Mouse (Mus musculus) midbrain, embryonic 13.5 days (tissue): ENCODE data around the gene Nrbf2. TPM values are rescaled to one million over a fixed set of nuclear protein-coding genes. Genes with fewer than 3 reads are reported as not detected.
A peak's percentile ranks its signal among the peaks of the same experiment; 100 is the strongest.

Experiments
- ATAC-seq: fragments of 200-750 bp; cut with Nextera tagmentation; 2 replicates; pipeline ENCODE4 v1.8.0; 2017; ENCODE audit warnings: mild to moderate bottlenecking, moderate TSS enrichment, moderate library complexity
- H3K27ac ChIP-seq: fragments of 300-500 bp; sonication (generic); 2 replicates; pipeline ENCODE4 v1.5.1; 2015; ENCODE audit warnings: inconsistent platforms, mild to moderate bottlenecking, moderate library complexity
- H3K27me3 ChIP-seq: fragments of 300-500 bp; sonication (generic); 2 replicates; pipeline ENCODE4 v1.6.1; 2015; ENCODE audit warnings: mild to moderate bottlenecking, inconsistent platforms
- H3K36me3 ChIP-seq: fragments of 300-500 bp; sonication (generic); 2 replicates; pipeline ENCODE4 v1.6.1; 2015; ENCODE audit warnings: mild to moderate bottlenecking, inconsistent platforms
- H3K4me1 ChIP-seq: fragments of 300-500 bp; sonication (generic); replicated peaks from 2 replicates; pipeline ENCODE4 v1.6.1; 2015; ENCODE audit warnings: inconsistent platforms
- H3K4me2 ChIP-seq: fragments of 300-500 bp; sonication (generic); replicated peaks from 2 replicates; pipeline ENCODE4 v1.6.1; 2015; ENCODE audit warnings: moderate library complexity, mild to moderate bottlenecking, inconsistent platforms
- H3K4me3 ChIP-seq: fragments of 300-500 bp; sonication (generic); replicated peaks from 2 replicates; pipeline ENCODE4 v1.5.1; 2015; ENCODE audit warnings: mild to moderate bottlenecking, inconsistent platforms
- H3K9ac ChIP-seq: fragments of 300-500 bp; sonication (generic); replicated peaks from 2 replicates; pipeline ENCODE4 v1.6.1; 2015; ENCODE audit warnings: mild to moderate bottlenecking, inconsistent platforms
- H3K9me3 ChIP-seq: fragments of 300-500 bp; sonication (generic); 2 replicates; pipeline ENCODE4 v1.6.1; 2016; ENCODE audit warnings: mild to moderate bottlenecking, inconsistent platforms
- WGBS: fragments of 180-500 bp; shearing (Covaris S2); methylation state at CpG from one replicate; pipeline ENCODE4 v1.1.7; 2015; 5-methylcytosine and 5-hydroxymethylcytosine counted together
- polyA plus RNA-seq: library from polyadenylated mRNA; unstranded; fragments of >200 nt; fragmentation: Nextera tagmentation; extraction: Ambion mirVana; gene quantifications from 2 replicates; pipeline ENCODE4 v1.2.1, GENCODE M21; 2015

Gene Nrbf2
- polyA plus RNA-seq, 1 experiment from 2014 or later, result 43.3 TPM

- H3K27me3 ChIP-seq, result 0 out of 2 replicates have a peak, but pooled peaks cover 2% of the 10 kb centered on the region
- H3K9me3 ChIP-seq, result no peaks in the 10 kb centered on the region
- H3K4me1 ChIP-seq, result no peaks in the 10 kb centered on the region
- H3K27ac ChIP-seq, result no peak overlapping the region
- peak; percentile 71 for ATAC-seq
- no peak overlapping the region for H3K4me3 ChIP-seq
- no peak overlapping the region for H3K9ac ChIP-seq
- no peaks in the 10 kb centered on the region for H3K36me3 ChIP-seq
- WGBS, result 32% methylated on average over 9 of the region's 9 CpGs
- no peak overlapping the region for H3K4me2 ChIP-seq
These were observed 26.3 kb upstream of the Nrbf2 start for GRCm38 (mm10) chr10:67311277-67311959.

GRCm38 (mm10) chr10:67309483-67310138, 24.5 kb upstream of the Nrbf2 start:
- 81% methylated on average over 7 of the region's 7 CpGs for WGBS
- Histone ChIP-seq H3K9me3 (no peaks in the 10 kb centered on the region), H3K4me1 (no peaks in the 10 kb centered on the region), H3K9ac (no peak overlapping the region), H3K4me3 (no peak overlapping the region), H3K4me2 (no peak overlapping the region), H3K36me3 (no peaks in the 10 kb centered on the region), H3K27ac (no peak overlapping the region), H3K27me3 (no peaks in the 10 kb centered on the region)
- ATAC-seq, result no peak

GRCm38 (mm10) chr10:67302340-67302739, 17.2 kb upstream of the Nrbf2 start:
- no peaks in the 10 kb centered on the region for H3K4me1 ChIP-seq
- no peak for ATAC-seq
- H3K4me3 ChIP-seq, result no peak overlapping the region
- no peaks in the 10 kb centered on the region for H3K27me3 ChIP-seq
- 69% methylated on average over 2 of the region's 2 CpGs for WGBS
- no peaks in the 10 kb centered on the region for H3K9me3 ChIP-seq
- no peak overlapping the region for H3K9ac ChIP-seq
- H3K36me3 ChIP-seq, result no peaks in the 10 kb centered on the region
- no peak overlapping the region for H3K27ac ChIP-seq
- H3K4me2 ChIP-seq, result no peak overlapping the region

GRCm38 (mm10) chr10:67301046-67301445, 15.9 kb upstream of the Nrbf2 start:
- Histone ChIP-seq H3K27me3 (no peaks in the 10 kb centered on the region), H3K4me2 (no peak overlapping the region), H3K9ac (no peak overlapping the region), H3K4me1 (no peaks in the 10 kb centered on the region), H3K27ac (no peak overlapping the region), H3K4me3 (no peak overlapping the region), H3K36me3 (no peaks in the 10 kb centered on the region), H3K9me3 (no peaks in the 10 kb centered on the region)
- WGBS, result 95% methylated on average over 6 of the region's 6 CpGs
- ATAC-seq, result no peak

GRCm38 (mm10) chr10:67299285-67299684, 14.2 kb upstream of the Nrbf2 start:
- Histone ChIP-seq H3K9me3 (no peaks in the 10 kb centered on the region), H3K4me2 (no peak overlapping the region), H3K27me3 (no peaks in the 10 kb centered on the region), H3K9ac (no peak overlapping the region), H3K36me3 (no peaks in the 10 kb centered on the region), H3K4me1 (no peaks in the 10 kb centered on the region), H3K4me3 (no peak overlapping the region), H3K27ac (no peak overlapping the region)
- 89% methylated on average over 4 of the region's 4 CpGs for WGBS
- no peak for ATAC-seq

- Histone ChIP-seq H3K4me2 (no peak overlapping the region), H3K36me3 (no peaks in the 10 kb centered on the region), H3K9ac (no peak overlapping the region), H3K27me3 (no peaks in the 10 kb centered on the region), H3K9me3 (no peaks in the 10 kb centered on the region), H3K27ac (no peak overlapping the region), H3K4me3 (no peak overlapping the region), H3K4me1 (no peaks in the 10 kb centered on the region)
- 70% methylated on average over 5 of the region's 5 CpGs for WGBS
- no peak for ATAC-seq
These were observed 13.8 kb upstream of the Nrbf2 start for GRCm38 (mm10) chr10:67298856-67299255.

- ATAC-seq, result no peak
- Histone ChIP-seq H3K4me1 (no peaks in the 10 kb centered on the region), H3K9me3 (no peaks in the 10 kb centered on the region), H3K4me3 (no peak overlapping the region), H3K4me2 (no peak overlapping the region), H3K27ac (no peak overlapping the region), H3K9ac (no peak overlapping the region), H3K36me3 (no peaks in the 10 kb centered on the region), H3K27me3 (no peaks in the 10 kb centered on the region)
- WGBS, result 95% methylated on average over 17 of the region's 17 CpGs
These were observed 12.2 kb upstream of the Nrbf2 start for GRCm38 (mm10) chr10:67297175-67297855.

- 87% methylated on average over 8 of the region's 8 CpGs for WGBS
- H3K36me3 ChIP-seq, result no peaks in the 10 kb centered on the region
- ATAC-seq, result no peak
These were observed 11.5 kb upstream of the Nrbf2 start for GRCm38 (mm10) chr10:67296482-67297152.

GRCm38 (mm10) chr10:67295938-67296466, 10.9 kb upstream of the Nrbf2 start:
- Histone ChIP-seq H3K4me2 (no peak overlapping the region), H3K9ac (no peak overlapping the region), H3K27ac (no peak overlapping the region), H3K36me3 (no peaks in the 10 kb centered on the region), H3K4me1 (no peaks in the 10 kb centered on the region), H3K9me3 (no peaks in the 10 kb centered on the region), H3K4me3 (no peak overlapping the region), H3K27me3 (no peaks in the 10 kb centered on the region)
- 77% methylated on average over 7 of the region's 7 CpGs for WGBS
- ATAC-seq, result no peak

More at GRCm38 (mm10) chr10:67296482-67297152, 11.5 kb upstream of the Nrbf2 start:
- Histone ChIP-seq H3K27me3 (no peaks in the 10 kb centered on the region), H3K4me3 (no peak overlapping the region), H3K9me3 (no peaks in the 10 kb centered on the region), H3K4me1 (no peaks in the 10 kb centered on the region), H3K9ac (no peak overlapping the region), H3K4me2 (no peak overlapping the region), H3K27ac (no peak overlapping the region)

GRCm38 (mm10) chr10:67295331-67295730, 10.2 kb upstream of the Nrbf2 start:
- no peak overlapping the region for H3K27ac ChIP-seq
- 83% methylated on average over 5 of the region's 5 CpGs for WGBS
- no peaks in the 10 kb centered on the region for H3K9me3 ChIP-seq
- H3K4me2 ChIP-seq, result no peak overlapping the region
- H3K9ac ChIP-seq, result no peak overlapping the region
- no peak overlapping the region for H3K4me3 ChIP-seq
- no peaks in the 10 kb centered on the region for H3K27me3 ChIP-seq
- no peaks in the 10 kb centered on the region for H3K4me1 ChIP-seq
- no peak for ATAC-seq
- no peaks in the 10 kb centered on the region for H3K36me3 ChIP-seq

GRCm38 (mm10) chr10:67291087-67291486, 6.0 kb upstream of the Nrbf2 start:
- no peaks in the 10 kb centered on the region for H3K27me3 ChIP-seq
- H3K27ac ChIP-seq, result no peak overlapping the region
- 87% methylated on average over 8 of the region's 8 CpGs for WGBS
- H3K4me3 ChIP-seq, result no peak overlapping the region
- no peaks in the 10 kb centered on the region for H3K4me1 ChIP-seq
- no peak overlapping the region for H3K4me2 ChIP-seq
- no peak overlapping the region for H3K9ac ChIP-seq
- no peaks in the 10 kb centered on the region for H3K9me3 ChIP-seq
- H3K36me3 ChIP-seq, result no peaks in the 10 kb centered on the region
- no peak for ATAC-seq

- no peak overlapping the region for H3K4me2 ChIP-seq
- no peak overlapping the region for H3K4me3 ChIP-seq
- no peaks in the 10 kb centered on the region for H3K27me3 ChIP-seq
- H3K9ac ChIP-seq, result no peak overlapping the region
- ATAC-seq, result no peak
- 58% methylated on average over 4 of the region's 4 CpGs for WGBS
- no peaks in the 10 kb centered on the region for H3K36me3 ChIP-seq
- H3K4me1 ChIP-seq, result no peaks in the 10 kb centered on the region
- no peaks in the 10 kb centered on the region for H3K9me3 ChIP-seq
- no peak overlapping the region for H3K27ac ChIP-seq
These were observed 5.5 kb upstream of the Nrbf2 start for GRCm38 (mm10) chr10:67290622-67291021.
